Mouse (Mus musculus) neutrophil, adult 83 days (primary cell): ENCODE measurements around the gene Mynn. TPM values are rescaled to one million over a fixed set of nuclear protein-coding genes. Genes with fewer than 3 reads are reported as not detected.

Source experiments
- total RNA-seq, 2 experiments: library from RNA; stranded (reverse); gene quantifications; one replicate each; pipeline ENCODE4 v1.2.4; 2023

Gene Mynn
- 10 to 100 TPM; 27.9 to 29.7 TPM for total RNA-seq

GRCm38 (mm10) chr3:30602065-30602739 lies at the start of gene Mynn:
Mynn (plus strand) TSS chr3:30602065.

GRCm38 (mm10) chr3:30599711-30600545 lies 1.9 kb upstream of the Mynn start, which contains the start of gene Actrt3:
Actrt3 (minus strand) TSS chr3:30599939.

GRCm38 (mm10) chr3:30644207-30644606 lies 42.3 kb downstream of the Mynn start, which contains the start of gene Lrriq4:
Lrriq4 (plus strand) TSS chr3:30644507.

GRCm38 (mm10) chr3:30647440-30648090 lies 45.7 kb downstream of the Mynn start, which contains the start of gene Lrrc34:
Lrrc34 (minus strand) TSS chr3:30647869.

Other genes starting within 250 kb of the Mynn start
- under 1 TPM in 1 of 2 experiments, not detected in 1; 0.15 TPM for gene Mecom, start 54.1 kb upstream of the Mynn start, total RNA-seq
- gene Actrt3, start 2.1 kb upstream of the Mynn start, total RNA-seq = not detected
- not detected for gene Lrriq4, start 42.4 kb downstream of the Mynn start, total RNA-seq
- not detected for gene Lrrc34, start 45.8 kb downstream of the Mynn start, total RNA-seq
- not detected for gene Lrrc31, start 97.8 kb downstream of the Mynn start, total RNA-seq
- not detected for gene Samd7, start 144.2 kb downstream of the Mynn start, total RNA-seq
- 10 to 100 TPM; 46.8 to 48.6 TPM for gene Sec62, start 190.8 kb downstream of the Mynn start, total RNA-seq